Mouse (Mus musculus) liver, embryonic 13.5 days (tissue): ENCODE data around the gene Galr2. TPM values are rescaled to one million over a fixed set of nuclear protein-coding genes. Genes with fewer than 3 reads are reported as not detected.
"Not testable (repeated sequence)": the region's sequence is repeated elsewhere in the genome, so short reads cannot be mapped to it uniquely, and the experiment has no call there.

ENCODE experiments used
- ATAC-seq: fragments of 200-750 bp; cut with Nextera tagmentation; 2 replicates; pipeline ENCODE4 v1.8.0; 2017; ENCODE audit warnings: low read depth, mild to moderate bottlenecking, moderate number of reproducible peaks, moderate library complexity
- DNase-seq: peaks from one replicate; pipeline ENCODE4 v3.0.0; 2022
- H3K27ac ChIP-seq: fragments of 300-500 bp; sonication (generic); 2 replicates; pipeline ENCODE4 v1.5.1; 2015; ENCODE audit warnings: moderate library complexity, mild to moderate bottlenecking, inconsistent platforms
- H3K27me3 ChIP-seq: fragments of 300-500 bp; sonication (generic); 2 replicates; pipeline ENCODE4 v1.6.1; 2015; ENCODE audit warnings: mild to moderate bottlenecking, inconsistent platforms
- H3K36me3 ChIP-seq: fragments of 300-500 bp; sonication (generic); 2 replicates; pipeline ENCODE4 v1.6.1; 2015; ENCODE audit warnings: mild to moderate bottlenecking, inconsistent platforms
- H3K4me1 ChIP-seq: fragments of 300-500 bp; sonication (generic); replicated peaks from 2 replicates; pipeline ENCODE4 v1.6.1; 2015; ENCODE audit warnings: inconsistent platforms
- H3K4me2 ChIP-seq: fragments of 300-500 bp; sonication (generic); 2 replicates; pipeline ENCODE4 v1.6.1; 2015; ENCODE audit warnings: inconsistent platforms, mild to moderate bottlenecking, moderate library complexity
- H3K4me3 ChIP-seq: fragments of 300-500 bp; sonication (generic); replicated peaks from 2 replicates; pipeline ENCODE4 v1.5.1; 2015; ENCODE audit warnings: mild to moderate bottlenecking, inconsistent platforms
- H3K9ac ChIP-seq: fragments of 300-500 bp; sonication (generic); 2 replicates; pipeline ENCODE4 v1.6.1; 2015; ENCODE audit warnings: mild to moderate bottlenecking, inconsistent platforms
- H3K9me3 ChIP-seq: fragments of 300-500 bp; sonication (generic); replicated peaks from 2 replicates; pipeline ENCODE4 v1.6.1; 2016; ENCODE audit warnings: inconsistent platforms
- WGBS: fragments of 180-500 bp; shearing (Covaris S2); methylation state at CpG from one replicate; pipeline ENCODE4 v1.1.7; 2015; ENCODE audit not compliant: insufficient replicate concordance; 5-methylcytosine and 5-hydroxymethylcytosine counted together
- polyA plus RNA-seq: library from polyadenylated mRNA; unstranded; fragments of >200 nt; fragmentation: Nextera tagmentation; extraction: Ambion mirVana; gene quantifications from 2 replicates; pipeline ENCODE4 v1.2.1, GENCODE M21; 2015

The Galr2 gene
- polyA plus RNA-seq, 1 experiment from 2014 or later, result not detected

DNA sequence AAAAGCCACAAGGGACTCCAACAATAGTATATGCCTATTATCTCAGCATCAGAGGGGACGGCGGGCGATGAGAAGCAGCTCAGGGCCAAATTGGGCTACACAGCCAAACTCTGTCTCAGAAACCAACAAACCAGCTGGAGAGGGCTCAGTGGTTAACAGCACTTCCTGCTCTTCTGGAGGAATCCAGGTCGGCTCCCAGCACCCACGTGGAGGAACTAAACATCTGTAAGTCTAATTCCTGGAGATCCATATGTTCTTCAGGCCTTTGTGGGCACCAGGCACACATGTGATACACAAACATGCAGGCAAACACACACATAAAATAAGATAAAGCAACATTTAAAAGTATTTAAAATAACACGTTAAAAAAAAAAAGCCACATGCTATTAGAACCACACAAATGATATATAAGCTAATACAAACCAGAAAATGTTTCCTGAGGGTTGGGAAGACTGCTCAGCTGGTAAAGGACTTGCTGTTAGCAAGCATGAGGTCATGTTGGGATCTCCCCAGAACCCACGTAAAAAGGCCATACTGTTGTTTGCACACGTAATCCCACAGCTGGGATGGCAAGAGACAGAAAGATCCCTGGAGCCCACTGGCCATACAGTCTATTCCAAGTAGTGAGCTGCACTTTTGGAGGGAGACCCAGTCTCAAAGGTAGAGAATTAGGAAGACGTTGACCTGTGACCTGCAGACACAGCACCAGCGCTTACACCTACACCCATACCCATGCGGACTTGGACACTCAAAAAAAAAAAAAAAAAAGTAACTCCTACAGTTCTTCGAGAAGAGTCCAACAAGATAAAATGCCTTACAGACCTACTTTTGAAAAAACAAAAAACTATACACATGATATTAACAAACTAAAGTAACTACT is 7.9 kb upstream of the Galr2 start:
- Histone ChIP-seq H3K4me2 (peak overlapping the region; percentile 82), H3K9ac (peak overlapping the region; percentile 93), H3K27me3 (peaks cover 3% of the 10 kb centered on the region; the same call in 1 of the 2 replicates), H3K9me3 (no peaks in the 10 kb centered on the region), H3K36me3 (peaks cover 44% of the 10 kb centered on the region), H3K4me3 (peak overlapping the region; percentile 93), H3K4me1 (peaks cover 46% of the 10 kb centered on the region), H3K27ac (peak overlapping the region; percentile 76)
- DNase-seq, result no peak
- ATAC-seq, result no peak
- WGBS, result 11% methylated on average over 12 of the region's 12 CpGs

GRCm38 (mm10) chr11:116273469-116274044 is 7.2 kb upstream of the Galr2 start:
- Histone ChIP-seq H3K36me3 (peaks cover 36% of the 10 kb centered on the region), H3K9ac (peak overlapping the region; percentile 93), H3K4me1 (peaks cover 46% of the 10 kb centered on the region), H3K9me3 (no peaks in the 10 kb centered on the region), H3K4me3 (peak overlapping the region; percentile 93), H3K27ac (peak overlapping the region; percentile 76), H3K27me3 (peaks cover 3% of the 10 kb centered on the region; the same call in 1 of the 2 replicates), H3K4me2 (peak overlapping the region; percentile 82)
- DNase-seq, result no peak
- under 1% methylated on average over 39 of the region's 39 CpGs for WGBS
- peak; percentile 67 for ATAC-seq

- H3K36me3 ChIP-seq, result peaks cover 30% of the 10 kb centered on the region
- no peaks in the 10 kb centered on the region for H3K9me3 ChIP-seq
- ATAC-seq, result peak; percentile 94
- peak within 1 kb of the TSS; percentile 82 for H3K4me2 ChIP-seq
- 2% methylated on average over 32 of the region's 32 CpGs for WGBS
- peak within 1 kb of the TSS; percentile 93 for H3K4me3 ChIP-seq
- H3K27ac ChIP-seq, result peak within 1 kb of the TSS; percentile 76
- peak; percentile 84 for DNase-seq
- peaks cover 46% of the 10 kb centered on the region for H3K4me1 ChIP-seq
- peak within 1 kb of the TSS; percentile 93 for H3K9ac ChIP-seq
- peaks cover 5% of the 10 kb centered on the region for H3K27me3 ChIP-seq
Measured at GRCm38 (mm10) chr11:116274045-116274666, 6.6 kb upstream of the Galr2 start, which contains the start of gene Srp68. TSS of gene Srp68 (minus strand) at chr11:116274217.

GRCm38 (mm10) chr11:116277184-116277583 is 3.6 kb upstream of the Galr2 start:
- H3K4me3 ChIP-seq, ATAC-seq, H3K4me2 ChIP-seq, H3K36me3 ChIP-seq, H3K9ac ChIP-seq, H3K27ac ChIP-seq, DNase-seq, H3K9me3 ChIP-seq: not testable (repeated sequence)
- Histone ChIP-seq H3K4me1 (peaks cover 27% of the 10 kb centered on the region), H3K27me3 (peaks cover 32% of the 10 kb centered on the region)
- WGBS, result 68% methylated on average over 1 of the region's 1 CpGs

DNA sequence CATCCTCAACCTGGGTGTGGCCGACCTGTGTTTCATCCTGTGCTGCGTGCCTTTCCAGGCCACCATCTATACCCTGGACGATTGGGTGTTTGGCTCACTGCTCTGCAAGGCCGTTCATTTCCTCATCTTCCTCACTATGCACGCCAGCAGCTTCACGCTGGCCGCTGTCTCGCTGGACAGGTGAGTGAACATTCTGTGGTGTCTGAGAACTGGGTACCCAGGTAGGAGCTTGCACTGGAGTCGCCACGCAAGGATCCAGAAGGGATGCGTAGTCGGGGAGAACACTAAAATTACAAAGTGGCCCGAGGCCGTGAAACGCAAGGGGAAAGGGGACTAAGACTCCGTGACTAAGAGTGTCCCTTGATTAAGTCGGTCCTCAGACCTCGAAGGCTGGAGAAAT is 932 bp downstream of the Galr2 start:
- Histone ChIP-seq H3K36me3 (no peaks in the 10 kb centered on the region), H3K27me3 (peaks cover 72% of the 10 kb centered on the region), H3K4me3 (peak overlapping the region; percentile 38), H3K4me1 (peaks cover 9% of the 10 kb centered on the region), H3K4me2 (peak overlapping the region; percentile 43), H3K9ac (no peak overlapping the region), H3K27ac (no peak overlapping the region), H3K9me3 (0 out of 2 replicates have a peak, but pooled peaks cover 4% of the 10 kb centered on the region)
- DNase-seq (no peak), ATAC-seq (no peak)
- 3% methylated on average over 18 of the region's 18 CpGs for WGBS

GRCm38 (mm10) chr11:116282089-116282488 is 1.4 kb downstream of the Galr2 start:
- 3% methylated on average over 11 of the region's 11 CpGs for WGBS
- Histone ChIP-seq H3K27ac (no peak overlapping the region), H3K36me3 (no peaks in the 10 kb centered on the region), H3K4me3 (0 out of 2 replicates have a peak overlapping the region, but pooled peaks have one; percentile 38), H3K27me3 (peaks cover 72% of the 10 kb centered on the region), H3K9ac (no peak overlapping the region), H3K4me2 (no peak overlapping the region), H3K4me1 (peaks cover 9% of the 10 kb centered on the region), H3K9me3 (0 out of 2 replicates have a peak, but pooled peaks cover 4% of the 10 kb centered on the region)
- DNase-seq (no peak), ATAC-seq (no peak)

DNA sequence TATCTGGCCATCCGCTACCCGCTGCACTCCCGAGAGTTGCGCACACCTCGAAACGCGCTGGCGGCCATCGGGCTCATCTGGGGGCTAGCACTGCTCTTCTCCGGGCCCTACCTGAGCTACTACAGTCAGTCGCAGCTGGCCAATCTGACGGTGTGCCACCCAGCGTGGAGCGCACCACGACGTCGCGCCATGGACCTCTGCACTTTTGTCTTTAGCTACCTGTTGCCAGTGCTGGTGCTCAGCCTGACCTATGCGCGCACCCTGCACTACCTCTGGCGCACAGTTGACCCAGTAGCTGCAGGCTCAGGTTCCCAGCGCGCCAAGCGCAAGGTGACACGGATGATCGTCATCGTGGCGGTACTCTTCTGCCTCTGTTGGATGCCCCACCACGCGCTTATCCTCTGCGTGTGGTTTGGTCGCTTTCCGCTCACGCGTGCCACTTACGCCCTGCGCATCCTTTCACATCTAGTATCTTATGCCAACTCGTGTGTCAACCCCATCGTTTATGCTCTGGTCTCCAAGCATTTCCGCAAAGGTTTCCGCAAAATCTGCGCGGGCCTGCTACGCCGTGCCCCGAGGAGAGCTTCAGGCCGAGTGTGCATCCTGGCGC is 2.3 kb downstream of the Galr2 start:
- Histone ChIP-seq H3K36me3 (no peaks in the 10 kb centered on the region), H3K9ac (no peak overlapping the region), H3K27me3 (peaks cover 69% of the 10 kb centered on the region), H3K27ac (no peak overlapping the region), H3K4me3 (no peak overlapping the region), H3K9me3 (0 out of 2 replicates have a peak, but pooled peaks cover 4% of the 10 kb centered on the region), H3K4me1 (peaks cover 15% of the 10 kb centered on the region), H3K4me2 (no peak overlapping the region)
- no peak for ATAC-seq
- 10% methylated on average over 48 of the region's 48 CpGs for WGBS
- DNase-seq, result no peak

DNA sequence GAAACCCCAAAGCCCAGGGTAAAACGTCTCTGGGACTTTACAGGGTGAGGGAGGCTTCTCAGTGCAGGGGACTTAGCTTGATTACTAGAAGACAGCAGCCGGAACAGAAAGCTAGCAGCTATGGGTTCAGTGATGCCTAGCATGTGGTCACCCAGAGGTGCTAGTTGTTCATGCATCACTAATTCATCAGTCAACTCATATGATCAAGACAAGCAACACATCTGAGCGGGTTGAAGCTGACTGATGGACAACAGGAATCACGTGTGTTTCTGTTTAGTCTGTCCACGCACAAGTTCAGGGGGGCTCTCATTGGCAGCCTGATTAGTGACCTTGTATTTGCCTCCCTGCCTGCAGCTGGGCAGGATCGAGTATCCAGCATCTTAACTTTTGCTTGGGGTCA is 3.2 kb downstream of the Galr2 start:
- no peak for DNase-seq
- Histone ChIP-seq H3K27ac (no peak overlapping the region), H3K4me1 (peaks cover 22% of the 10 kb centered on the region), H3K4me2 (no peak overlapping the region), H3K9me3 (0 out of 2 replicates have a peak, but pooled peaks cover 4% of the 10 kb centered on the region), H3K36me3 (peaks cover 10% of the 10 kb centered on the region), H3K27me3 (peaks cover 68% of the 10 kb centered on the region), H3K4me3 (no peak overlapping the region), H3K9ac (no peak overlapping the region)
- no peak for ATAC-seq
- WGBS, result 46% methylated on average over 6 of the region's 6 CpGs

DNA sequence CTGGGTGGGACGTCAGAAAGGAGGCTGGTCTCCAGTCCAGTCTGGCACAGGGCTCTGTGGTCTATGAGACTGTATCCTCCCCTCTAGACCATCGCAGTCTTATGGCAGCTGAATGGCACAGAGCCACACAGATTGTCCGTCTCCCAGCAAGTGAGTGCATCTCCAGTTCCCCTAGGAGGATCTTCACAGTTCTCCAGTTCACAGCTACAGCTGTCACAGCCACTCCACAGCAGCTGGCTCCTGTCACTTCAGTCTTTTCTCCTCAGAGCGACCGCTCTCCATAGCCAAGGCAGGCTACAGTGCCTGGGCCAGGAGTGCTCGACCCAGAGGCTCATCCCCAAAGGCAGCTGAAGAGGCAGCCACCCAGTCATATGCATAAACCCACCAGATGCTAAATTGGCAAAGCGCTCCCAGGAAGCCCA is 5.0 kb downstream of the Galr2 start:
- H3K27me3 ChIP-seq, result peaks cover 54% of the 10 kb centered on the region
- H3K27ac ChIP-seq, result no peak overlapping the region
- H3K4me1 ChIP-seq, result peaks cover 26% of the 10 kb centered on the region
- WGBS, result 63% methylated on average over 7 of the region's 7 CpGs
- H3K36me3 ChIP-seq, result peaks cover 22% of the 10 kb centered on the region
- DNase-seq, result no peak
- H3K9me3 ChIP-seq, result 0 out of 2 replicates have a peak, but pooled peaks cover 4% of the 10 kb centered on the region
- no peak overlapping the region for H3K9ac ChIP-seq
- no peak for ATAC-seq
- no peak overlapping the region for H3K4me3 ChIP-seq
- H3K4me2 ChIP-seq, result no peak overlapping the region

GRCm38 (mm10) chr11:116287351-116287750 is 6.6 kb downstream of the Galr2 start:
- Histone ChIP-seq H3K9ac (no peak overlapping the region), H3K27me3 (peaks cover 39% of the 10 kb centered on the region), H3K4me2 (no peak overlapping the region), H3K4me3 (no peak overlapping the region), H3K9me3 (0 out of 2 replicates have a peak, but pooled peaks cover 4% of the 10 kb centered on the region), H3K36me3 (peaks cover 24% of the 10 kb centered on the region), H3K27ac (no peak overlapping the region), H3K4me1 (peaks cover 17% of the 10 kb centered on the region)
- WGBS, result 78% methylated on average over 5 of the region's 5 CpGs
- DNase-seq (no peak), ATAC-seq (no peak)

DNA sequence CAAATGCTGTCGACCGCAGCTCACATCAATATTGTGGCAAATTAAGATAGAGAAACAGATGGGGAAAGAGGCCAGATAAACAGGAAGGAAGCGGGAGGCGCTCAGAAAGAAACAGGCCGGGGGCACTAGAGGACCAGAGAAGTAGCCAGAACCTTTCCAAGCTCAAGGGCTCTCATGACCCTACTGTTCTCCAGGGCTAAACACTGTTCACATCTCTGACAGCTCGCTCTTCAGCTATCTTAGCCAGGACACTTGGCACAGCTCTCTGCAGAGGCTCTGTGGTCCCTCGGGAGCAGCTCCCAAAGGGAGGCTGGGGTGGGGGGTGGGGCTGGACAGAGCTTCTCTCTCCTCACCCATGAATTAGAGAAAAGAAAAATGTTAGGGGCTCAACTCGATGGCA is 9.8 kb downstream of the Galr2 start:
- no peak overlapping the region for H3K27ac ChIP-seq
- no peak overlapping the region for H3K9ac ChIP-seq
- 44% methylated on average over 8 of the region's 8 CpGs for WGBS
- ATAC-seq, result no peak
- peaks cover 33% of the 10 kb centered on the region for H3K36me3 ChIP-seq
- no peak overlapping the region for H3K4me3 ChIP-seq
- no peak for DNase-seq
- H3K4me2 ChIP-seq, result no peak overlapping the region
- peaks cover 32% of the 10 kb centered on the region for H3K4me1 ChIP-seq
- no peaks in the 10 kb centered on the region for H3K9me3 ChIP-seq
- H3K27me3 ChIP-seq, result peaks cover 7% of the 10 kb centered on the region
